Mouse (Mus musculus) liver, embryonic 14.5 days (tissue): ENCODE data around the gene Syne1. TPM values are rescaled to one million over a fixed set of nuclear protein-coding genes. Genes with fewer than 3 reads are reported as not detected.

Source experiments
- ATAC-seq: fragments of 200-750 bp; cut with Nextera tagmentation; 2 replicates; pipeline ENCODE4 v1.8.0; 2017; ENCODE audit warnings: moderate number of reproducible peaks, mild to moderate bottlenecking, moderate library complexity; ENCODE audit not compliant: insufficient read depth
- DNase-seq, 3 experiments: peaks; one replicate each; pipeline ENCODE4 v3.0.0-alpha.2; 2012 to 2013; ENCODE audit warnings: low read depth in 3 of 3, low spot score in 3 of 3
- H3K27ac ChIP-seq: fragments of 300-500 bp; sonication (generic); 2 replicates; pipeline ENCODE4 v1.5.1; 2014; ENCODE audit warnings: moderate library complexity, mild to moderate bottlenecking, control low read depth, inconsistent platforms
- H3K27me3 ChIP-seq: fragments of 300-500 bp; sonication (generic); 2 replicates; pipeline ENCODE4 v1.6.1; 2014; ENCODE audit warnings: mild to moderate bottlenecking, low read length, moderate library complexity; ENCODE audit not compliant: control insufficient read depth, insufficient read depth
- H3K36me3 ChIP-seq: fragments of 300-500 bp; sonication (generic); replicated peaks from 2 replicates; pipeline ENCODE4 v1.6.1; 2014; ENCODE audit warnings: low read depth; ENCODE audit not compliant: control insufficient read depth, insufficient read depth
- H3K4me1 ChIP-seq, 2 experiments: fragments of 200-500 bp in 1 of 2; fragments of 300-500 bp in 1 of 2; sonication (generic) in 1 of 2; replicated peaks; 2 replicates each; pipeline ENCODE4 v1.6.1; 2012 to 2014; ENCODE audit warnings: antibody characterized with exemption in 1 of 2, inconsistent platforms in 1 of 2, low read length in 1 of 2; ENCODE audit not compliant: control insufficient read depth in 2 of 2, insufficient read depth in 2 of 2
- H3K4me2 ChIP-seq: fragments of 300-500 bp; sonication (generic); 2 replicates; pipeline ENCODE4 v1.6.1; 2014; ENCODE audit warnings: low read depth, mild to moderate bottlenecking, control low read depth, moderate library complexity
- H3K4me3 ChIP-seq, 2 experiments: fragments of 200-500 bp in 1 of 2; fragments of 300-500 bp in 1 of 2; sonication (generic) in 1 of 2; 2 replicates each; pipeline ENCODE4 v1.5.1; 2012 to 2014; ENCODE audit warnings: low read depth in 2 of 2, low read length in 2 of 2, mild to moderate bottlenecking in 2 of 2, control low read depth in 1 of 2, inconsistent platforms in 1 of 2, moderate library complexity in 1 of 2; ENCODE audit not compliant: insufficient read depth in 1 of 2
- H3K9ac ChIP-seq: fragments of 300-500 bp; sonication (generic); replicated peaks from 2 replicates; pipeline ENCODE4 v1.6.1; 2014; ENCODE audit warnings: mild to moderate bottlenecking, control low read depth, moderate library complexity
- H3K9me3 ChIP-seq: fragments of 300-500 bp; sonication (generic); 2 replicates; pipeline ENCODE4 v1.6.1; 2016; ENCODE audit warnings: low read length, mixed read lengths; ENCODE audit not compliant: control insufficient read depth
- CTCF ChIP-seq: IDR thresholded peaks from 2 replicates; pipeline ENCODE4 v1.5.1; 2016; ENCODE audit warnings: antibody characterized with exemption, low read depth, control low read depth
- EP300 ChIP-seq: IDR thresholded peaks from 2 replicates; pipeline ENCODE4 v1.6.1; 2016; ENCODE audit warnings: antibody characterized with exemption, low read depth
- WGBS: fragments of 180-500 bp; shearing (Covaris S2); extraction: QIAGEN DNeasy Blood & Tissue Kit; methylation state at CpG from one replicate; pipeline ENCODE4 v1.1.7; 2014; ENCODE audit not compliant: insufficient replicate concordance; 5-methylcytosine and 5-hydroxymethylcytosine counted together
- polyA plus RNA-seq, 2 experiments: library from polyadenylated mRNA; depleted of rRNA in 1 of 2; stranded (reverse) in 1 of 2; unstranded in 1 of 2; fragments of >200 nt; fragmentation: Nextera tagmentation in 1 of 2; extraction: Ambion mirVana in 1 of 2; gene quantifications; 2 replicates each; pipeline versions ENCODE4 v1.2.1 to v1.2.3; 2012 to 2014

Gene Syne1
- polyA plus RNA-seq, 2 experiments = 3.1 to 3.6 TPM

DNA sequence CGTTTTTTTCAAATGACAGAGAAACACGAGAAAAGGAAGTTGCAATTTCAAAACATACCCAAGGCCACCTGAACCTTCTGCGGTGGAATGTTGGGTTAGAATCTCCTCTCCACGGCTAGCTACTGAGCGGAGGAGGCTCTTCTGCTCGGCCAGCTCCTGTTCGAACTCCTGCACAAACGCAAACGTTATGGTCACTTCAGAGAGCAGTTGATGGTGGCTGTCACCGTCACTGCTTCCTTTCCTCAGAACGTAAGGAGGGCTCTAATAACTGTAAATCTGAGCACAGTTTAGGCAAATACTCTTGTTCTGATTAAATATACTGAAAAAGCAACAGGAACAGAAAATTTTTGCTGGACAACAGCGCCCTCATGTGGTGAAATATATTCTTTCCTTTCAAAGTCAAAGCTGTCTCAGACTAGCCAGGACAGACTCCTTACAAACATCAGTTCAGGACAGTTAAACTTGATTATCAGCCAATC, 389.8 kb downstream of the Syne1 start:
- Histone ChIP-seq H3K4me2 (no peak overlapping the region), H3K4me1 (peaks cover 6 to 10% of the 10 kb centered on the region in 2 experiments; a peak in 3 of 4 replicates), H3K27me3 (no peaks in the 10 kb centered on the region), H3K9ac (no peak overlapping the region), H3K36me3 (no peaks in the 10 kb centered on the region), H3K9me3 (no peaks in the 10 kb centered on the region), H3K27ac (no peak overlapping the region), H3K4me3 (no peak overlapping the region)
- 49% methylated on average over 12 of the region's 12 CpGs for WGBS
- TF ChIP-seq CTCF = peak; percentile 57
- no peak for TF ChIP-seq EP300
- ATAC-seq = no peak
- peak in 2 of 3 experiments; percentile 22 to 23 for DNase-seq

DNA sequence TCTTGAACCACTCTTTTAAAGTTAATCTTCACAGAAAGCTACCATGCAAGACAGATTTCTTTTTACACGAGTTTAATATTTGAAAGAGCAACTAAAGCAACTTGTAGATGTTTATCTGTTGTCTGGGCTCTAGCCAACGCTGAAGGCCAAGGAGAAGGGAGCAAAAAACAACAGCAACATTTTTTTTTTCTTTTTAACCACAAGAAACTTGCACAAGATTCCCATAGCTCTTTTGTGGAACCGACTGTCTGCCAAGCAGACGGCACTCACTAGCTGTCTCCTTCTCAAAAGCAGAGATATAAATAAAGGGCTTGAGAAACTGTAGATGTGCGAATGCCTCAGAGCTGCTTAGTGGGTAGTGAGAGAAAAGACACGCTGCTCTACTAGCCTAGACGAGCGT, 391.6 kb downstream of the Syne1 start:
- Histone ChIP-seq H3K9ac (no peak overlapping the region), H3K4me2 (no peak overlapping the region), H3K4me1 (no peaks in the 10 kb centered on the region), H3K27ac (no peak overlapping the region), H3K36me3 (no peaks in the 10 kb centered on the region), H3K9me3 (no peaks in the 10 kb centered on the region), H3K4me3 (no peak overlapping the region), H3K27me3 (no peaks in the 10 kb centered on the region)
- TF ChIP-seq EP300 (no peak), CTCF (no peak)
- ATAC-seq = no peak
- 42% methylated on average over 8 of the region's 8 CpGs for WGBS
- DNase-seq = no peak

DNA sequence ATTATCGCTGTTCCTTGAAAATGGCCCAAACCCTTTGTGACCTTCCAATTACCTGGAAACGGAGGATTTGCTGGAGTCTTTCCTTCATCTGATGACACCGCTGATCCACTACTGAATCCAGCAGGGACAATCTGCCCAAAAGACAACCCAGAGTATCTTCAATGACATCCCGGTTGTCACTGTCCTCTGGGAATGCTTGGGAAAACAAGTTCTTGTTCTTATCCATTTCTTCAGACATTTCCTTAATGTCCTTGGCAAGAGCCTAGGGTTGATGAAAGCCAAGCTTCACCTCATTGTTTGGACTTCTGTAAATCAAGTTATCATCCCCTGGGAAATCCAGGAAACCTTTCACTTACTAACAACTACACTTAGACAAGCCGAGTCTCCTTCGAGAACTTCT, 398.2 kb downstream of the Syne1 start:
- H3K36me3 ChIP-seq = no peaks in the 10 kb centered on the region
- no peaks in the 10 kb centered on the region for H3K4me1 ChIP-seq
- H3K4me3 ChIP-seq = no peak overlapping the region
- H3K27ac ChIP-seq = no peak overlapping the region
- no peak overlapping the region for H3K4me2 ChIP-seq
- WGBS = 76% methylated on average over 6 of the region's 6 CpGs
- no peaks in the 10 kb centered on the region for H3K27me3 ChIP-seq
- ATAC-seq (no peak), DNase-seq (no peak)
- no peak overlapping the region for H3K9ac ChIP-seq
- TF ChIP-seq EP300 (no peak), CTCF (no peak)
- no peaks in the 10 kb centered on the region for H3K9me3 ChIP-seq

DNA sequence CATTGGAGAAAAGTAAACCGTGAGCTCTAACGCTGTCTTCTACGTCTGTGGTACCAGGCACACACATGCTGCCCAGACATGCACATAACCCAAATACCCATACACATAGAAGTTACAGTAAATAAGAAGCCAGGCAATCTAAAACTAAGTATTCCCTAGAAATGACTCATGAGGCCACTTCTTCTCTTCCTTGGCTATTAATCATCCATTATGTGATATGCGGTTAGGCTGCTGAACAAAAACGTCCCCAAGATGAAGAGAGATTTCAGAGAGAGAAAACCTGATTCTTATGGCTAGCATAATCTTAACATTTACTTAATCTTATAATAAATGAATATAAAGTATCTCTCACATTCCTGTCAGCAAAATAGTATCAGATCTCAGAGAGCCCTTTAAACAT, 409.8 kb downstream of the Syne1 start:
- no peaks in the 10 kb centered on the region for H3K27me3 ChIP-seq
- no peak overlapping the region for H3K27ac ChIP-seq
- ATAC-seq (no peak), DNase-seq (no peak)
- no peaks in the 10 kb centered on the region for H3K4me1 ChIP-seq
- H3K4me3 ChIP-seq = no peak overlapping the region
- WGBS = 76% methylated on average over 5 of the region's 5 CpGs
- TF ChIP-seq EP300 (no peak), CTCF (no peak)
- H3K9me3 ChIP-seq = no peaks in the 10 kb centered on the region
- H3K9ac ChIP-seq = no peak overlapping the region
- no peaks in the 10 kb centered on the region for H3K36me3 ChIP-seq
- no peak overlapping the region for H3K4me2 ChIP-seq

DNA sequence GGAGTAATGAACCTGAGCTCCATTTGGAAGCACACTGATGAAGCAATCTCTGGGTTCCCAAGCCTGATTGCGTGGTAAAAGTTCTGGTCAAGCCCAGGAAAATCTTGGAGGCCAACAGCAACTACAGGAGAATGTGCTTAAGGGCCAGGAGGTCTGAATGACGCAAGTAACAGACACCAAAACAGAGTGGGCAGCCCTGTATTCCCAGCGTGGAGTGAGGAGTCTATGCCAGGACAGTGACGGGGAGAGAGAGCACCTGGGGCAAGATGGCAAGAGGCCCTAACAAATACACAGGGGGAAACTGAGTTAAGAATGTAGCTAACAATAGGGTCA, 411.4 kb downstream of the Syne1 start:
- H3K9ac ChIP-seq = no peak overlapping the region
- no peaks in the 10 kb centered on the region for H3K36me3 ChIP-seq
- WGBS = 75% methylated on average over 4 of the region's 4 CpGs
- ATAC-seq = no peak
- no peak for TF ChIP-seq EP300
- no peak for TF ChIP-seq CTCF
- no peak overlapping the region for H3K4me2 ChIP-seq
- no peaks in the 10 kb centered on the region for H3K9me3 ChIP-seq
- H3K27ac ChIP-seq = no peak overlapping the region
- no peak for DNase-seq
- no peak overlapping the region for H3K4me3 ChIP-seq
- H3K4me1 ChIP-seq = no peaks in the 10 kb centered on the region
- no peaks in the 10 kb centered on the region for H3K27me3 ChIP-seq
